Mouse (Mus musculus) testis, postnatal 14 days (tissue): ENCODE measurements at regions not wholly inside any gene's neighbourhood (a gene's known extent, or its start where the extent isn't known, plus 50 kb on each side); places are given as distances from the start of the nearest gene placed in this dataset.

Experiments
- DNase-seq: peaks from one replicate; pipeline ENCODE4 v3.0.0; 2021; ENCODE audit warnings: low spot score

- DNase-seq: peak; percentile 76
Observed at GRCm38 (mm10) chr7:31208237-31209054, 52.8 kb upstream of the Gramd1a start.

GRCm38 (mm10) chr7:31207563-31208236, 52.0 kb upstream of the Gramd1a start:
- no peak for DNase-seq
